In the genomic region with DNA sequence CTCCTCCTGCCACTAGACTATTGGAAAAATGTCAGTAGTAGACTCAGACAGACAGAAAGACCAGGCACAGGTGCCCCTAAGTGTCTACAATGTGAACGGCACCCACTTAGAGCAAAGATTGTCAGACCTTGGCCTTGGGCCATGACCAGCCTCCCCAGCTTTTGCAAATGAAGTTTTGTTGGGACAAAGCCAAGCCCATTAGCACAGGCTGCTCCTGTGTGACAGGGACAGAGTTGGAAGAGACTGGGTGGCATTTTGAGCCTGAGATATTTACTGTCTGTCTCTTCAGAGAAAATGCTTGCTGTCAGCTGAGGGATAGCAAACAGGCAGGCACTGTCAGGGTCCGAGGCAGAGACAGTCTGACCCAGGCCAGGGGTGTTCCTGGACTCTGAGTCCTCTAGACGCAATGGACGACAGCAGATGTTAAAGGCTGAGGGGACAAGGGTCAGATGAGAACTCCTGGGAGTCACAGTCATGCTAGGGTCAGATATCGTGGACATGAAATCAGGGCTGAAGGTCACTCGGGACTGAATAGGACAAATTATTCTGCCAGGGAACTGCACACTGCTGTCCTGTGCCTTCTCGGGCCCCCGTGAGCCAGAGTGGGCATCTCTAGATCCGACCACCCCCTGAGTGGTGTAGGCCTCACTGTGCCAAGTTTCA, we compare ENCODE assay signal across 8 mouse cellular contexts. TPM values are rescaled to one million over a fixed set of nuclear protein-coding genes. Genes with fewer than 3 reads are reported as not detected.
DNase-seq lines count a peak whose midpoint lies in the region; ATAC-seq lines count a peak whose summit lies in the region.

No protein-coding gene starts in this region.

- no peak for DNase-seq in hindbrain, embryonic 14.5 days (ENCODE audit: low spot score)
- DNase-seq in retina, postnatal 1 day, result peak; percentile 78
- DNase-seq in retina, embryonic 14.5 days (ENCODE audit: low spot score), result no peak
- DNase-seq in kidney, postnatal 14 days, result peak; percentile 78
- DNase-seq in spleen, postnatal 36 days (ENCODE audit: low spot score in 2 of 2), result no peak
- DNase-seq in cerebellum, postnatal 25 days, result no peak
- DNase-seq in spleen, adult 12 weeks (ENCODE audit: low spot score), result no peak

- no peaks in the 10 kb centered on the region for H3K9me3 ChIP-seq in hindbrain, embryonic 14.5 days (ENCODE audit: control insufficient read depth, low read length)
- H3K9me3 ChIP-seq in hindbrain, embryonic 16.5 days (ENCODE audit: control insufficient read depth, low read length), result no peaks in the 10 kb centered on the region

- peak; percentile 28; the same call in 1 of the 2 replicates for ATAC-seq in hindbrain, embryonic 14.5 days (ENCODE audit: low FRiP score)
- no peak for ATAC-seq in hindbrain, embryonic 16.5 days

- H3K36me3 ChIP-seq in hindbrain, embryonic 14.5 days (replicated peaks; ENCODE audit: control insufficient read depth, insufficient read depth), result no peaks in the 10 kb centered on the region
- no peaks in the 10 kb centered on the region for H3K36me3 ChIP-seq in hindbrain, embryonic 16.5 days (ENCODE audit: control insufficient read depth, insufficient read depth, low read length)

- H3K27ac ChIP-seq in hindbrain, embryonic 14.5 days, result no peak overlapping the region
- H3K27ac ChIP-seq in hindbrain, embryonic 16.5 days (ENCODE audit: low read depth, low read length), result no peak overlapping the region

- 67% methylated on average over 9 of the region's 9 CpGs for WGBS in hindbrain, embryonic 14.5 days
- 63% methylated on average over 9 of the region's 9 CpGs for WGBS in hindbrain, embryonic 16.5 days

- no peaks in the 10 kb centered on the region for H3K4me1 ChIP-seq in hindbrain, embryonic 14.5 days (replicated peaks; ENCODE audit: control insufficient read depth, insufficient read depth, low read length)
- no peaks in the 10 kb centered on the region for H3K4me1 ChIP-seq in hindbrain, embryonic 16.5 days (ENCODE audit: control insufficient read depth, insufficient read depth, low read depth, low read length)

- H3K4me2 ChIP-seq in hindbrain, embryonic 14.5 days (replicated peaks), result no peak overlapping the region
- no peak overlapping the region for H3K4me2 ChIP-seq in hindbrain, embryonic 16.5 days (ENCODE audit: low read length)

- H3K9ac ChIP-seq in hindbrain, embryonic 14.5 days, result no peak overlapping the region
- H3K9ac ChIP-seq in hindbrain, embryonic 16.5 days (ENCODE audit: low read depth, low read length), result no peak overlapping the region

- no peak overlapping the region for H3K4me3 ChIP-seq in hindbrain, embryonic 14.5 days (replicated peaks; ENCODE audit: low read length)
- H3K4me3 ChIP-seq in hindbrain, embryonic 16.5 days (ENCODE audit: low read length), result no peak overlapping the region

- no peaks in the 10 kb centered on the region for H3K27me3 ChIP-seq in hindbrain, embryonic 14.5 days (ENCODE audit: control insufficient read depth, insufficient read depth, low read length)
- H3K27me3 ChIP-seq in hindbrain, embryonic 16.5 days (replicated peaks; ENCODE audit: control insufficient read depth, insufficient read depth, low read length), result no peaks in the 10 kb centered on the region

RNA-seq across cellular contexts. Expression of a gene that starts 30.5 kb away (rescaled TPM):
- polyA plus RNA-seq in hindbrain, embryonic 14.5 days (2014; fragmentation: Nextera tagmentation; extraction: Ambion mirVana), result 0.43 and 0.86 TPM in 2 replicates
- 0.76 and 0.92 TPM in 2 replicates for polyA plus RNA-seq in hindbrain, embryonic 16.5 days (2015; fragmentation: Nextera tagmentation; extraction: Ambion mirVana)

RNA-seq across cellular contexts. Expression of a gene that starts 36.7 kb away (rescaled TPM):
- polyA plus RNA-seq in hindbrain, embryonic 14.5 days (2014; fragmentation: Nextera tagmentation; extraction: Ambion mirVana), result 7.5 and 10.1 TPM in 2 replicates
- polyA plus RNA-seq in hindbrain, embryonic 16.5 days (2015; fragmentation: Nextera tagmentation; extraction: Ambion mirVana), result 7.7 and 10.1 TPM in 2 replicates

RNA-seq across cellular contexts. Expression of a gene that starts 40.1 kb away (rescaled TPM):
- 0.32 and 0.48 TPM in 2 replicates for polyA plus RNA-seq in hindbrain, embryonic 14.5 days (2014; fragmentation: Nextera tagmentation; extraction: Ambion mirVana)
- 0.29 and 0.34 TPM in 2 replicates for polyA plus RNA-seq in hindbrain, embryonic 16.5 days (2015; fragmentation: Nextera tagmentation; extraction: Ambion mirVana)

Comparison
In these comparisons a context has a peak if more than half of its experiments do, and no peak if none do; other contexts are left out.
1. DNase-seq: peak in retina, postnatal 1 day (single experiment) and kidney, postnatal 14 days (single experiment); none in hindbrain, embryonic 14.5 days (single experiment), retina, embryonic 14.5 days (single experiment), spleen, postnatal 36 days (0 of 2), cerebellum, postnatal 25 days (0 of 2) and spleen, adult 12 weeks (single experiment).